Mouse (Mus musculus) cerebellum, adult 2 months (tissue): ENCODE measurements around the gene Bcl2. TPM values are rescaled to one million over a fixed set of nuclear protein-coding genes. Genes with fewer than 3 reads are reported as not detected.

ENCODE experiments used
- DNase-seq, 2 experiments: peaks; one replicate each; pipeline ENCODE4 v3.0.0; 2021
- H3K27ac ChIP-seq: fragments of 200-500 bp; 2 replicates; pipeline ENCODE4 v1.5.1; 2012; ENCODE audit warnings: low read length, control low read depth, inconsistent platforms; ENCODE audit not compliant: insufficient read depth
- H3K27me3 ChIP-seq: fragments of 200-500 bp; 2 replicates; pipeline ENCODE4 v1.6.1; 2012; ENCODE audit warnings: inconsistent platforms, mild to moderate bottlenecking, low read length, moderate library complexity; ENCODE audit not compliant: control insufficient read depth, insufficient read depth
- H3K4me1 ChIP-seq: fragments of 200-500 bp; 2 replicates; pipeline ENCODE4 v1.6.1; 2011; ENCODE audit warnings: low read length; ENCODE audit not compliant: control insufficient read depth, insufficient read depth
- H3K4me3 ChIP-seq: fragments of 200-500 bp; replicated peaks from 2 replicates; pipeline ENCODE3; 2011; ENCODE audit warnings: mild to moderate bottlenecking, low read depth, low read length, control low read depth; ENCODE audit not compliant: insufficient read depth
- CTCF ChIP-seq: fragments of 200-500 bp; IDR thresholded peaks from 2 replicates; pipeline ENCODE4 v1.5.1; 2011; ENCODE audit warnings: low read depth, mild to moderate bottlenecking, control low read depth, low read length, moderate library complexity, borderline replicate concordance; ENCODE audit not compliant: insufficient read depth
- POLR2A ChIP-seq: fragments of 200-500 bp; IDR thresholded peaks from 2 replicates; pipeline ENCODE4 v1.6.1; 2011; ENCODE audit warnings: low read length, control low read depth, borderline replicate concordance; ENCODE audit not compliant: insufficient read depth
- WGBS: fragments of 180-500 bp; shearing (Covaris S2); methylation state at CpG from one replicate; pipeline ENCODE4 v1.1.7; 2018; 5-methylcytosine and 5-hydroxymethylcytosine counted together
- polyA plus RNA-seq: library from polyadenylated mRNA; depleted of rRNA; stranded (reverse); fragments of >200 nt; gene quantifications from 2 replicates; pipeline ENCODE4 v1.2.3, GENCODE M21; 2012

Gene Bcl2
- polyA plus RNA-seq, 1 experiment: 4.6 TPM

DNA sequence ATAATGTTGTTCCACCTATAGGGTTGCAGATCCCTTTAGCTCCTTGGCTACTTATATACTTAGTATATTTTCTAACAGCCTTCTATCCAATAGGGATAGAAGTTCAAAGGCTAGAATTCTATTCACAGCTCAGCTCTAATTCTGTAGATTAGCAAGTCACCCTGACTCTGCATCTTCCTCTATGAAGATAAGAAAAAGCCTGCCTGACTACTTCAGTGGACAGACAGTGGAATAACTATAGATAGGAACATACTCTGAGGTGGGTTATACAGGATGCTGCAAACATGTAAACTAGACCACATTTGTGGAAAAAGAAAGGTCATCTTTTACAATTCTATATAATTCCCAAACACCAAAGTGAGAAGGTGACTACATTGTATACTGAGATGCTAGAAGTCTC lies 21.5 kb downstream of the Bcl2 start:
- Histone ChIP-seq H3K27ac (no peak overlapping the region), H3K4me1 (no peaks in the 10 kb centered on the region; the same call in 1 of the 2 replicates), H3K27me3 (no peaks in the 10 kb centered on the region; the same call in 1 of the 2 replicates), H3K4me3 (no peak overlapping the region)
- no peak for TF ChIP-seq CTCF
- no peak for TF ChIP-seq POLR2A
- no peak for DNase-seq

DNA sequence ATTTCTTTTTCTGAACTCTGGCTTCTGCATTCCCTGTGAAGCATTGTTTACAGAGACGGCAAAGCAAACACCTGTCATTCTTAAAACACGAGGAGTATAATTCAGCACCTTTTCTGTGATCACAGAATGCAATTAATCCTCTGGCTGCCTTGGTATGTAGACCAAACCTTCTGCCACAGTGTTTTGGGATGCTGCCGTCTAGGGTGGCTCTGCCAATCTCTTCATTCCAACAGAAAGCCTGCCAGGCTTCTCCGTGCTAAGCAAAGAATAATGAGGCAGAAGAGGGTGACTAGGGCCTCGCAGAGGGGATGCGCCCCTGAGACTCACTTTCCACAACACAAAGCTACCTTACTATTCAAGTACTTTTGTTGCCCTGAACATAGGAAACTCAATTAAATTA lies 23.2 kb downstream of the Bcl2 start:
- no peak overlapping the region for H3K27ac ChIP-seq
- peak; percentile 27 to 44 for DNase-seq
- no peaks in the 10 kb centered on the region; the same call in 1 of the 2 replicates for H3K4me1 ChIP-seq
- 15% methylated on average over 6 of the region's 6 CpGs for WGBS
- H3K4me3 ChIP-seq: no peak overlapping the region
- no peaks in the 10 kb centered on the region; the same call in 1 of the 2 replicates for H3K27me3 ChIP-seq
- TF ChIP-seq POLR2A (no peak), CTCF (no peak)

DNA sequence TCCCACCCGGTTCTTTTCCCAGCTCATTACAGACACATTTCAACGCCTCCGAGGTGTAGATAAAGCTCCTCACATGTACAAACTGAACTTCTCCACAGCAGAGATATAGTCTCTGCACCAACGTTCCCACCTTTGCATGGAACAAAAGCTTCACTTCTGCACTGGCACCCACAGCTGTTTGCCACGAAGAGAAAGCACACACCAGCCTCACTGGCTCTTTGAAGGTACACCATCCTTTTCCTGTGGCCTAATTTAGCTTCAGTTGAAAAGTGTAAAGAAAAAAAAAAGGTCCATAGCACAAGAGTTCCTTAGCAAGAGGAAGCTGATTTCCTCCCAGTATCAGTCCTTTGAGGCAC lies 25.9 kb downstream of the Bcl2 start:
- no peak for DNase-seq
- H3K27ac ChIP-seq: no peak overlapping the region
- no peaks in the 10 kb centered on the region; the same call in 1 of the 2 replicates for H3K27me3 ChIP-seq
- 90% methylated on average over 5 of the region's 5 CpGs for WGBS
- TF ChIP-seq POLR2A (no peak), CTCF (no peak)
- no peak overlapping the region for H3K4me3 ChIP-seq
- H3K4me1 ChIP-seq: no peaks in the 10 kb centered on the region; the same call in 1 of the 2 replicates

DNA sequence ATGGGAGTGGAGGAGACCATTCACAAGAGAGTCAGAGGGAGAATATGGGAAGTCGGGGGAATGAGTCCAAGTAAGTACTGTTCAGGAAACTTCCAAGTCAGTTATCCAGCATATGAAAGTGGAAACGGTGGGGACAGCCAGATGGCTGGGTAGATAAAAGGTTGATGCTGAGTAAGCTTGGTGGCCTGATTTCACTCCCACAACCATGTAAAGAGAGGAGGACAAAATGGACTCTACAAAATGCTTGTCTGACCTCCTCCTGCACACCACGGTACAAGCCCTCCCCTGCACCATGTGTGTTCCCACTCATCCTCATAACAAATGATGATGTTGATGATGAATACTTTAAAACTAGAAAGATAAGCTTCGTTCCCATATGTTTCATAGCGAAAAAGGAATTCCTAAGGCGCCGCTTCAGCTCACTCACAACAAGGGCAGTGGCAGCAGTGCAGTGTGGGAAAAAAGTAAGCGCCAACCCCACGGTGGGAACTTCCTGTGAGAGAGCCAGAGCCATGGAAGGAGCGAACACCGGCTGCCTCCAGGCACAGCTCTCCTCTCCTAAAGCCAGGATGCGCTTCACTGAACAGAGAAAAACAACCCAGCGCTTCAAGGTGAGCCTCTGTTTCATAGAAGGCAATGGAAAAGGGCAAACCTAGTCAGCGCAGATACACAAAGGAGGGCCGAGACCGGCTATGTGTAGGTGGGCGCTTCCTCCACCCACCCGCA lies 26.5 kb downstream of the Bcl2 start:
- WGBS: 76% methylated on average over 18 of the region's 18 CpGs
- no peak for TF ChIP-seq POLR2A
- TF ChIP-seq CTCF: no peak
- Histone ChIP-seq H3K27ac (no peak overlapping the region), H3K4me1 (no peaks in the 10 kb centered on the region; the same call in 1 of the 2 replicates), H3K4me3 (no peak overlapping the region), H3K27me3 (no peaks in the 10 kb centered on the region)
- DNase-seq: no peak

DNA sequence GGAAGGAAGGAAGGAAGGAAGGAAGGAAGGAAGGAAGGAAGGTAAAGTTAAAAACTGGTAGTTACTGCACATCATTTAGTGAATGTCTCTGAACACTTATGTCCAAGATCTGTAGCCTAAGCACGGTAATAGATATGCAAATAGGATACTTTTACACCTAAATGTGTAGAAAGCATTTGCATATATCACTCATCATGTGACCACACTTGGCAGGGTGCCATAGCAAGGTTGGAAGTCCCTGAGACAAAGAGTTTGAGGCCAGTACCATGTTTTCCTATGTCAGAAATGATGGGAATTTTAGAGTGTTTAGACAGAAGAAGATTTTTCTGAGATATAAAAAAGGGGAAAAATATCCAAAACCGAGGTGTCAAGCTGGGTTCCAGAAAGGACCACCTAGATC lies 28.4 kb downstream of the Bcl2 start:
- TF ChIP-seq POLR2A: no peak
- no peak for TF ChIP-seq CTCF
- Histone ChIP-seq H3K27ac (no peak overlapping the region), H3K4me1 (no peaks in the 10 kb centered on the region), H3K27me3 (no peaks in the 10 kb centered on the region), H3K4me3 (no peak overlapping the region)
- no peak for DNase-seq
- 68% methylated on average over 2 of the region's 2 CpGs for WGBS

DNA sequence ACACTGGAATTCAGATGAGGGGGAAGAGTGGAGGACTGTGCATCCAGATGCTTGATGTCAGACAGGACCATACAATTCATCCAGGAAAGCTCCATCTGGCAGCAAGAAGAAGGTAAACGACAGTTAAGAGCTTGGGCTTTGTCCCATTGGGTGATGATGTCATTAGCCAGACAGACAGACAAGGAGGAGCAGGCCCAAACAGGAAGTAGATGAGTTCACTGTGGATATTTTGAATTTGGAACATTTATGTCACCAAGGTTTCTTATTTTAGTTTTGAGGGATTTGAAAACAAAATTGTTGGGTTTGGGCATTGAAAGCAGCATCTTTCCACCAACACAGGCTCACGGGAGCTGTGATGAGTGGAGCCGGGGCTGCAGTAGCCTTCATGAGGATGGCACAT lies 29.5 kb downstream of the Bcl2 start:
- WGBS: 75% methylated on average over 3 of the region's 3 CpGs
- no peak for DNase-seq
- Histone ChIP-seq H3K27me3 (no peaks in the 10 kb centered on the region), H3K4me1 (no peaks in the 10 kb centered on the region), H3K4me3 (no peak overlapping the region), H3K27ac (no peak overlapping the region)
- no peak for TF ChIP-seq POLR2A
- no peak for TF ChIP-seq CTCF

DNA sequence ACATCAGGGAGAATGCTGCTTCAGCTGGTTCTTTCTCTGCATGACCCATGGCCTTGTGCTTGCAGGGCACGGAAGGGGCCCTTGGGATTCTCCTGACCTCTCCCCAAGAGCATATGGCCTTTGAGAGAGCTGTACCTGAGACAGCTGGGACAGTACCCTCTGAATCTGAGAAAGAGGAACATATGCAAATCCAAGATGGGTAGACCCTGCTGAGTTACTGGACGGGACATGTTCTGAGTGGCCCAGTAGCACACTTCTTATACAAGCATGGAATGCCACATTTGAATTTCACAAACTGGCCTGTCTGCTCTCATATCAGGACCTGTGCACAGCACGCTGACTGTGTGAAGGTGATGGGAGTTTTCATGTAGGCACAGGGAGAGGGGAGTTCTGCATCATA lies 31.2 kb downstream of the Bcl2 start:
- no peak overlapping the region for H3K4me3 ChIP-seq
- no peaks in the 10 kb centered on the region for H3K4me1 ChIP-seq
- no peak overlapping the region for H3K27ac ChIP-seq
- no peak for DNase-seq
- H3K27me3 ChIP-seq: no peaks in the 10 kb centered on the region
- 83% methylated on average over 3 of the region's 3 CpGs for WGBS
- no peak for TF ChIP-seq POLR2A
- TF ChIP-seq CTCF: no peak

DNA sequence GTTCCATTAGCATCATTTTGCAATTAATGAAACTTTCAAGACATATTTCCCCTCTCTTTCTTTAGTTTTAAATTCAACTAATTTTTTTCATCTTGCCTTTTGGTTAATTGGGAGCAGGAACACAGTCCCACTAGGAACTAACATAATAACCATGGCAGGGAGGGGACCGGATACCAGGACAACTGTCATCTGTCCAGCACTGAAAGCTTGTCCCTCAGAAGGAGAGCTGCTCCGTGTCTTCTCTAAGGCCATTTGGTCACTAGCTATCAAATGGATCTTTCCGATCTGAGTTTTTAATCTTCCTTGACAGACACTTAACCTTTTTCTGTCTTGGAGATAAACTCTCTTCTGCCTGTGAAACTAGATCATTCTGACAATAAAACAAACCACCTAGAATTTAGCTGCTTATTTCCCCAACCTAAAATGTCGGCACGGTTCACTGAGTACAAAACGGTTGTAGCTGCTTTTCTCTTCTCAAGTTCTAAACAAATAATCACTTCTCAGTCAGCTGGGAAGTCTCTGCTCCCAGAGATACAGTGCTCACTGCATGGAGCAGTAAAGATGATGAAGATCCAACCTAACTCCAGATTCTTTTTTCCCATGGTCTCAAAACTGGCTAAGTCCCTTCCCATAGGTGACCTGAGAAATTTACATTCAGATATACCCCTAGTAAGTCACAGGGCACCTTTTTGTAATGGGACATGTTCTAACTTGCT lies 34.1 kb downstream of the Bcl2 start:
- no peak for DNase-seq
- no peaks in the 10 kb centered on the region for H3K4me1 ChIP-seq
- no peak overlapping the region for H3K4me3 ChIP-seq
- WGBS: 71% methylated on average over 6 of the region's 6 CpGs
- H3K27ac ChIP-seq: no peak overlapping the region
- TF ChIP-seq POLR2A (no peak), CTCF (no peak)
- H3K27me3 ChIP-seq: no peaks in the 10 kb centered on the region
